Mouse (Mus musculus): Measurements from ENCODE around the gene Gcg.

DNA sequence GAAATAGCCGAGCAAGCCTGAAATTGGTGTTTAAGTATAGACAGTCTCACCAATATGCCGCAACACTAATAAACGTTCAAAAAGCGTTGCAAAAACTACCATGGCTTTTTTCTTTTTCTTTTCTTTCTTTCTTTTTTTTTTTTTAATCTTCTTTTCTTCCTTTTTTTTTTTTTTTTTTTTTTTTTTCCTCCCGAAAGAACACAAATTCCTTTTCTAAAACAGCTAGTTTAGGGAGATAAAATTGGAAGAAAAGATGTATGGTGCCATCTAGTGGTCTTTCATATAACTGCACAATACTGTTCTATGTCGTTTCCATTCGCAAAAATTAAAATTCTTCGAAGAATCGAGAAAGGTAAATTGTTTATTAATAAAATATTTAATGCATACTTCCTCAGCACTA, 25.4 kb downstream of the Gcg start:
- TF ChIP-seq CTCF (IDR thresholded peaks at IDR 0.05), result peak; percentile 61
- no peak for TF ChIP-seq EP300 (IDR thresholded peaks at IDR 0.05)
